Mouse (Mus musculus) brain, embryonic 14.5 days (tissue): Measurements from ENCODE around the gene Zfp654. TPM values are rescaled to one million over a fixed set of nuclear protein-coding genes. Genes with fewer than 3 reads are reported as not detected.
A peak's percentile ranks its signal among the peaks of the same experiment; 100 is the strongest.

ENCODE experiments used
- DNase-seq: peaks from one replicate; pipeline ENCODE4 v3.0.0-alpha.2; 2011; ENCODE audit warnings: low read depth
- CTCF ChIP-seq: fragments of 200-500 bp; IDR thresholded peaks from 2 replicates; pipeline ENCODE4 v1.5.1; 2012; ENCODE audit warnings: inconsistent platforms, mild to moderate bottlenecking, moderate library complexity, borderline replicate concordance; ENCODE audit not compliant: insufficient read depth, insufficient read length; ENCODE audit errors: extremely low read depth
- POLR2A ChIP-seq: fragments of 200-500 bp; IDR thresholded peaks from 2 replicates; pipeline ENCODE4 v1.6.1; 2012; ENCODE audit warnings: mild to moderate bottlenecking, inconsistent platforms, borderline replicate concordance; ENCODE audit not compliant: poor library complexity, insufficient read depth, insufficient read length, severe bottlenecking; ENCODE audit errors: extremely low read depth
- polyA plus RNA-seq: library from polyadenylated mRNA; depleted of rRNA; stranded (reverse); fragments of >200 nt; gene quantifications from 2 replicates; pipeline ENCODE4 v1.2.3, GENCODE M21; 2012; rRNA removed

The Zfp654 gene
- polyA plus RNA-seq: 7.4 and 8.1 TPM in 2 replicates

- peak; percentile 100 for DNase-seq
- TF ChIP-seq POLR2A: peak; percentile 97
- TF ChIP-seq CTCF: no peak
Measured at GRCm38 (mm10) chr16:64851563-64852362, at the start of gene Zfp654, which contains the start of gene Cggbp1. TSS of gene Zfp654 (minus strand) at chr16:64851652. TSS of gene Cggbp1 (plus strand) at chr16:64851996.

DNA sequence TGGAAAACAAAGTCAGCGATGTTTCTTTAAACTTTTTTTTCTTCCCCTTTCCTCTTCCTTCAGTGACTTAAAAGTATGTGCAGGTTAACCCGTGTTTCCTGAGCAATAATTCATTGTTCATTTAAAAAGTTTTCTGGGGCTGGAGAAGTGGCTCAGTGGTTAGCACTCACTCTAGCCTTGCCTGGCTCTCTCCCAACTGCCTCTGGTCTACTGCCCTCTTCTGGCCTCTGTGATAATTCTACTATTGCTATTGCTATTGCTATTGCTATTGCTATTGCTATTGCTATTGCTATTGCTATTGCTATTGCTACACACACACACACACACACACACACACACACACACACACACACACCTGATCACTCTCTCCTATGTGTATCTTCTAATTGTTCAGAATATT is 47.6 kb upstream of the Zfp654 start:
- no peak for DNase-seq
- TF ChIP-seq CTCF: peak; percentile 8; the same call in 1 of the 2 replicates
- TF ChIP-seq POLR2A: no peak

GRCm38 (mm10) chr16:64889496-64889895 is 38.0 kb upstream of the Zfp654 start:
- TF ChIP-seq CTCF (no peak), POLR2A (no peak)

DNA sequence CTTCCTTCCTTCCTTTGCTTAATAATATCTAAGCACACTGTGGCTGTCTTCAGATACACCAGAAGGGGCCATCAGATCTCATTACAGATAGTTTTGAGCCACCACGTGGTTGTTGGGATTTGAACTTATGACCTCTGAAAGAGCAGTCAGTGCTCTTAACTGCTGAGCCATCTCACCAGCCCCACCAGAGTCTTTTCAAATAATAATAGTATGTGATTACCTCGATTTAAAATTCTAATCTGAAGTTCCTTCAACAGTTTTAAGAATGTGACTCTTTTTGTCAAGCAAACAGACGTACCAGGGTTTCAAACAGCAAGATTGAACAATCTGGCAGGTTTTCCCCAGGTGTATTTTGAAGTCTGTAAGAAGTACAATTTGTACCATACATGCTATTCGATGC is 34.1 kb upstream of the Zfp654 start:
- no peak for TF ChIP-seq POLR2A
- TF ChIP-seq CTCF: no peak
- no peak for DNase-seq

More at GRCm38 (mm10) chr16:64889496-64889895, 38.0 kb upstream of the Zfp654 start:
- DNase-seq: no peak

DNA sequence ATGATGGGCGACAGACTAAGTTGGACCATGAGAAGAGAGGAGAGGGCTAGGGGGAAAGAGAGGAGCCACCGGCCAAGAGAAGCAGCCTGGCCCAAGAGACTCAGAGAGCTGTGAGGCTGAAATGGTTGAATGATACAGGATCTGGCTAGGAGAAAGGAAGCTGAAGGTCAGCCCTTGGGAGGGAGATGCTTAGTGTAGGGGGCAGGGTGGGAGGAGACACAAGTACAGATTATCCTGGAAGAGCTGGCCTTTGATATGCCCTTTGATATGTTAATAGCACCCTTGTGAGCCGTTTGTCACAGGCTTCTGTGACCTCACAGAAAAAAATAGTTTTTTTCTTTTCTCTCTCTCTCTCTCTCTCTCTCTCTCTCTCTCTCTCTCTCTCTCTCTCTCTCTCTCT is 33.7 kb upstream of the Zfp654 start:
- no peak for DNase-seq
- no peak for TF ChIP-seq POLR2A
- no peak for TF ChIP-seq CTCF

DNA sequence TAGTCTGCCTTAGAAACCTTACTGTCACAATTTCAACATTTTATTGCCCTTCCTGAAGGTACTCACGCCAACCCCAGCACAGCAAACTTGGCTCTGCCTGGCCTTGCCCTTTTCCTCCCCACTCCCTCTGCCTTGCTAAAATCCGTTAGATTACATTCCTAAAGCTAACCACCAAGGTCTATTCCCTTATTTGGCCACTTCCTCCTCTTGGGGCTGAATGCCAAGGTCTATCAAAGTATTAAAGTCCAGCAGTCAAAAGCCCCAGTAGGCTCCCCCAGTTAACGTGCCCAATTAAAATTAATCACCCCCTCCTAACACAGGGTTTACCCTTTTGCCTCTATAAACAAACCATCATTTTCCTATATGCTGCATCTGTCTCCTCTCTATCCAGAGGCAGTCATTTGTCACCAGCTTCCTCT is 33.0 kb upstream of the Zfp654 start:
- TF ChIP-seq CTCF: no peak
- TF ChIP-seq POLR2A: no peak

DNA sequence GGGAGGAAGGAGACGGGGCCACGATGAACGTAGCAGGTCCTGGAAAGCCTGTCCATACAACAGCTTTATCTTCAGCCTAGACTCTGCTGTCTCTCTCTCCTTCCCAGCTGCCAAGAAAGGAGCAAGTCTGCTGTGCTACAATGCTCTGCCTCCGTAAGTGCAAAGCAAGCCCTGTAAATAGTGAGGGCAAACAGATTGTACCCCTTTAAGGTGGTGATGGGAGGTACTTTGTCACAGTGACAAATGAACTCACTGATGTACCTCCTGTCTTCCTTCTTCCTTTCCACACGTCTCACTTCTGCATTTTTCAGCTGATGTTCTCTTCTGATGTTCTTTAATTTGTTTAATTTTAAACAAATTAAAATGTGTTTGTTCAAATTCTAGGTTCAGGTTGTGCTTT is 32.4 kb upstream of the Zfp654 start:
- no peak for DNase-seq
- TF ChIP-seq POLR2A (no peak), CTCF (no peak)

More for the DNA sequence above, 33.0 kb upstream of the Zfp654 start:
- peak; percentile 34 for DNase-seq

- TF ChIP-seq POLR2A (no peak), CTCF (no peak)
- DNase-seq: no peak
Measured at GRCm38 (mm10) chr16:64881442-64881841, 30.0 kb upstream of the Zfp654 start.

GRCm38 (mm10) chr16:64880986-64881385 is 29.5 kb upstream of the Zfp654 start:
- TF ChIP-seq POLR2A (no peak), CTCF (no peak)
- no peak for DNase-seq

GRCm38 (mm10) chr16:64879735-64880134 is 28.3 kb upstream of the Zfp654 start:
- TF ChIP-seq CTCF (no peak), POLR2A (no peak)

GRCm38 (mm10) chr16:64878611-64879132 is 27.2 kb upstream of the Zfp654 start:
- no peak for DNase-seq
- TF ChIP-seq POLR2A: no peak
- TF ChIP-seq CTCF: no peak

More at GRCm38 (mm10) chr16:64879735-64880134, 28.3 kb upstream of the Zfp654 start:
- DNase-seq: no peak
